Mouse (Mus musculus) CH12F3 (cell line): ENCODE results near the gene Pparg.

Source experiments
- in situ Hi-C: fragments of 300-500 bp; cut with MboI; formaldehyde crosslinking; loops from 2 replicates; pipeline ENCODE4 v1.14.3; 2020; ENCODE audit warnings: low sequenced_read_pairs

Gene Pparg

DNA sequence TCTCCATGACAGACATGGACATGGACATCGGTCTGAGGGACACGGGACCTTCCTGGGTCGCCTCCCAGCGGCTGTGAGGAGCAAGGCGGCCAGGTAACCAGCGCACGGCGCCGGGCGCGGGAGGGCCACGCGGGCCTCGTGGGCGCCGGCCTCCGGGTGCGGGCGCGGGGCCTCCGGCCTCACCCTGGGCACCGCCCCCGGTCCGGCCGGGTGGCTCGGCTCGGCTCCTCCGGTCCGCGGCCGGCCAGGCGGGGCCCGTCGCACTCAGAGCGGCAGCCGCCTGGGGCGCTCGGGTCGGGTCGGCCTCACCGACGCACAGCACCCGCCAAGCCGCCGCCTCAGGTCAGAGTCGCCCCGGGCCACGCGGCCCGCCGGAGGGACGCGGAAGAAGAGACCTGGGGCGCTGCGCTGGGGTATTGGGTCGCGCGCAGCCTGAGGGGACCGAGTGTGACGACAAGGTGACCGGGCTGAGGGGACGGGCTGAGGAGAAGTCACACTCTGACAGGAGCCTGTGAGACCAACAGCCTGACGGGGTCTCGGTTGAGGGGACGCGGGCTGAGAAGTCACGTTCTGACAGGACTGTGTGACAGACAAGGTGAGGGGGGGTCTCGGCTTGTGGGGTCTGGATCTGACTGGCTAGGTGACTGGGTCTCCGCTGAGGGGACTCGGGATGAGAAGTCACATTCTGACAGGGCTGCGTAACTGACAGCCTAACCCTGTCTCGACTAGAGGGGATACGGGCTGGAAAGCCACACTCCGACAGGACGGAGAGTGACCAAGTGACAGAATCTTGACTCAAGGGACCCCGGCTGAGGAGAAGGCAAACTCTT lies at the start of gene Pparg:
Gene Pparg (plus strand): TSS at position 176 of the 830 bp plus-strand sequence.
- in situ Hi-C loops = no loop called here

DNA sequence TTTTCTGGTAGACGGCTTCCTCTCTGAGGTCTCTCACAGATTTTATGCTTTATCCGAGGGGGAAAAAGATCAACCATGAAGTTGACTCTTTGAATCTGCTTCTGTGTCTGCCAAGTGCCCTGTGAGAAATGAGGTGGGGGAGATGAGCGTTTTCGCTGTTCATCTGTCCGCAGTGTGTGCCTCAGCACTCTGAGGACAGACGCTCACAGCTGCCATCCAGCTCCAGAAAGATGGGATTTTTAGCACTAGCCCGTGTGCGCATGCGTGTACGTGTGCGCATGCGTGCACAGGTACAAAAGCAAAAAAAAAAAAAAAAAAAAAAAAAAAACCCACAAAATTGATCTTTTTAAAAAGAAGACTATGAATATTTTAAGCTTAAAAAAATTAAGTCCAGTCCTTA lies 48.0 kb upstream of the Pparg start:
- in situ Hi-C loops = no loop called here

DNA sequence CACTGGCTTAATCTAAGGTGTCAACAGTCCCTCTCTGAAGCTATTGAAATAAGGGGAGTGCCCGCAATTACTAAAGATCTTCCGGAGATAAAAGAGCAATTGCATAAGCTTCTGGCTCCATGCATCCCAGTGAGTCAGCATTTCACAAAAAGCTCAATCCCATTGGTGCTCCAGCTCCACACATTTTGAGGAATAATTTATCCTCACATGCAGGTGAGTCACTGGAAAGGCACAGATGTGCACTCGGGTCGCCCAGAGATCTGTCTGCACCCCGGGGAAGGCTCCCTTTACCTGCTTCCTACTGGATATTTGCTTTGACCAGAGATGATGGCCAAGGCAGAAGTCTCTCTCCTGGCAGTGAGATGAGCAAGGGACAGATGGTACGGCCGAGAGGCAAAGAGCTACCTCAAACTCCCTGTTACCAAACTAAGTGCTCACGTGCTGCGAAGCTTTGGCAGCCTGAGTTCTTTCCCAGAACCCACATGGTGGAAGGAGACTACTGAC lies 47.5 kb upstream of the Pparg start:
- in situ Hi-C loops = no loop called here

DNA sequence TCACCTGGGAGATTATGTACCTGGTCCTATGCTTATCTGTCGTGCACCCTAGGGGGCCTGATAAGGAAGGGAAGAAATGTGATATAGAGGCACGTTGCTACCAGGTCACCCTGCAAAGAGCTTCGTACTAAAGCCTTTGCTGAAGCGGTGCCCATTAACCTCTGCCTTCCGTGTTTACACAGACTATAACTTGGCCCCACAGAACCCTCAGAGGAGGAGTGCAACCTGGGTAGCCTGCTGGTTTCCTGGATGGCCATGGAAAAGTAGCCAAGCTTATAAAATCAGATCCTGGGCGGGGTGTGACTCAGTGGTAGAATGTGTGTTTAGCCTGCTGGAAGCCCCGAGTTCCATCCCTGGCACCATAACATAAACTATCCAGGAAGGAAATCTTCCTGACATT lies 46.8 kb upstream of the Pparg start:
- in situ Hi-C loops = no loop called here

DNA sequence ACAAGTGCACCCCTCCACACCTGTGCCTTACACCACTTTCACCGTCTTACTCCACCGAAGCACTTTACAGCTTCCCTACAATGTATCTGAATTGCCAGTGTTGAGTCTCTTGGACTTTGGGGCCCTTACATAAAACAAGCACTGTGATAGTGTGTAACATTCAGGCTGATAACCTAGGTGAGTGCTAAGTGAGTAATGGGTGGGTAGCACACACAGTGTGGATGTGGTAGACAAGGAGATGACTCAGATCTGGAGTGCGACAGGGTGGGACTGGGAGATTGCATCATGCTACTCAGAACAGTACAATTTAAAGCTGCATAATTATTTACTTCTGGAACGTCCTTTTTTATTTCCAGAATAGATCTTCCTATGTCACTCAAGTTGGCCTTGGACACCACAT lies 45.0 kb upstream of the Pparg start:
- in situ Hi-C loops = no loop called here

DNA sequence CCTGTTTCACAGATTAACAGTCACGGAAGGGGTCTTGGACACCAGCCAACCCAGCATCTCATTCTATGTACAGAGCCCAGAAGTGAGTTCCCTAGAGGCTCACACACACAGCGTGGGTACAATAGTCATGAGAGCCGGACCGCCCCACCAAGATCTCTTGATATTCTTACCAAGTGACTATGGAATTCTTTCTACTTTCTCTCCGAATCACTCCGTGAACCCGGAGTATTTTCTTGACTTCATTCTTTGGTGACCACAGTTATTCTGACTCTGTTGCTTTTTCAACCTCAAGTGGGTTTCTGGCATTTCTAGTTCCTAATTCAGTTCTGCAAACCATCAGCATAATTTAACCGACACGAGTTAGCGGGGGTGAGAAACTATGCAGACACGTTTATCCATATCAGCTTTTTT lies 43.9 kb upstream of the Pparg start:
- in situ Hi-C loops = no loop called here

DNA sequence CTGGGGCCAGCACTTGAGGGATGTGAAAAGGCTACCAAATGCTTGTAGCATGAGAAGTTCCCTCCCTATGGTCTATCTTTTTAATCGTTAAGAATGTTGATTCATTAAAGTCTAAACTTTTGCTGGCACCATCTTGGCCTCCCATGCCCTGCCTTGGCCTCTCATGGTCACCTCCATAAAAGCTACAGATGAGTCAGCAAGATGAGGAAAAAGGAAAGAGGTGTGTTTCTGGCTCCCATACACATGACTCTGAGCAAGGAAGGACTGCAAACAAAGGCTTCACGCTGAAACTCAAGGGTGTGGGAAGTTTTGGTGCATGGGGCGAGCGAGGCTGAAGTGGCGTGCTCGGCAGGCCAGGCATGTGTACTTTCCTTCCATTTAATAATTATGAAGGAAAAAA lies 41.9 kb upstream of the Pparg start:
- in situ Hi-C loops = no loop called here

DNA sequence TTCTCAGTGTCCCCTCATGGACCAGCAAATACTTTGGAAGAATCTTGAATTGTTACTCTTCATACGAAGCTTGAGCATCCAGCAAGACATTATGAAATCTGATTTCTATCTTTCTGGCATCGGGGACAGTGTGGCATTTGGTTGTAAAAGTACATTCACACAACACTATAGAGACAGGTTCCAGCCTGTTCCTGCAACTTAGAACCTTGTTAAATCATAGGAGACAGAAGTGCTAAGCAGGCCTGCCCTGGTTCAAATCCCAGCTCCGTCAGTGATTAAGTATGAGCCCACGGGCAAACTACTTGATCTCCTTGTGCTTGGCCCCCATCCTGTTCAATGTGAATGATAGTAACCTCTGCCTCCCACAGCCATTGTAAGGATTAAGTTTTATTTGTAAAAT lies 41.1 kb upstream of the Pparg start:
- in situ Hi-C loops = no loop called here

DNA sequence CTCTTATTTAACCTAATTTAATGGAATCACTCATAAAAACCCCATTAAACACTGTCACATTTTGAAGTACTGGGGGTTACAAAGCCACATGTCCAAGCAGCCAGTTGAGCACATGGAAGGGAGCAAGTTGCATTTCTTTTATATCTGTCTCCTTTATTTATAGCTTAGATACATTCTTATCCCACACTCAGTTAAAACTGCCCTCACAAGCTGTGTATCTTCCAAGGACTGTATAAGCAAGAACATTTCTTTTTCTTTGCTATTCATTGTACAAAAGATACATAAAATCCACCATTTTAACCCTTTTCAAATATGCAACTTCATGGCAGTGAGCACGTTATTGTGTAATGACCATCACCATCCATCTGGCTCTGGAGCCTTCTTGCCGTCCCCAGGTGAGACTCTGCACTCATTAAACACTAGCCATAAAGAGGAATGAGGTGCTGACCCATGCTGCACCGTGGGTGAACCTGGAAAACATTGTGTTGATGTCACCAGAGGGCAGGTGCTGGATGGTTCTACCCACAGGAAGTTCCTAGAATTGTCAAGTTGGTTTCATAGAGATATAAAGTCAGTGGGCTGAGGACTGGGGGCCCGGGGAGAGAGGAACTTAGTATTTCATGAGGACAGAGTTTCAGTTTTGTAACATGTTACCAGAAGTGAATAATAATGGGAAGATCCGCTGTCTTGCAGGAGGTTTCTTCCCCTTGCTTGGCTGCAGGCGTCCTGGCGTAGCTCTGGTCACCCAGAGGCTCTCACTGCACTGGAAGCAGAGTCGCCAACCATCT lies 39.6 kb upstream of the Pparg start:
- in situ Hi-C loops = no loop called here

DNA sequence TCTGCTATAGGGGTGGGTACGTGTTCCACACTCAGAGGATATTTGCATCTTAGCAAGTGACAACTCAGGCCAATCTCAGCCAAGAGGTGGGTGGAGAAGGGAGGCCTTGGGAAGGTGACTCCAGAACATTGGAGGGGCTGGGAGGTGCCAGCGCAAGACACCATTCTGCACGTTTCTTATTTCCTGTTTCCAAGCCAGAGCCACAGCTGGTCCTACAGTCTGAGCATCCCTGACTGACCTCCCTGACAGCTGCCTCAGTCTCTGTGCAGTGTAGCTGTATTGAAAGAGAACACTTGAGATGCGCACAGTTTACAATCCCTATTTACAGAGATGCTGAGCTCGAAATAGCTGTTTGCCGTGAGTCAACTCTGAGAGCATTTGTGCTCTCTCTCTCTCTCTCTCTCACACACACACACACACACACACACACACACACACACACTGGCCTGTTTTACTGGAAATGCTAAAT lies 38.8 kb upstream of the Pparg start:
- in situ Hi-C loops = no loop called here

DNA sequence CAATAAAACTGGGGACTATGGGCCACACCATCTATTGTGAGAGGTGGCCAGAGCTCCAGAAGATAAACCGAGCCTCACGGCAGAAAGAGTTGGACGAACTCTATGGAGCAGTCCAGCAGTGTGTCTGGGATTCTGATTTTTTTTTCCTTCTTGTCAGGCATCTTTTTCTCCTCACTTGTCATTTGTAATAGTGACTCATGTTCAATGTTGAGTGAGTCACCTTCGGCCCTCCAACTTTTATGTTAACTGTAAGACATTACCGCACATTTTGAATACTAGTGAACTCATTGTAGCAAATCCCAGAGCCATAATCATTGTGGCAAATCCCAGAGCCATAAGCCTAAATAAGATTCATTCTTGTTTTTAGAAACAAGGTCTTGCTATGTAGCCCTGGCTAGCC lies 37.8 kb upstream of the Pparg start:
- in situ Hi-C loops = no loop called here

DNA sequence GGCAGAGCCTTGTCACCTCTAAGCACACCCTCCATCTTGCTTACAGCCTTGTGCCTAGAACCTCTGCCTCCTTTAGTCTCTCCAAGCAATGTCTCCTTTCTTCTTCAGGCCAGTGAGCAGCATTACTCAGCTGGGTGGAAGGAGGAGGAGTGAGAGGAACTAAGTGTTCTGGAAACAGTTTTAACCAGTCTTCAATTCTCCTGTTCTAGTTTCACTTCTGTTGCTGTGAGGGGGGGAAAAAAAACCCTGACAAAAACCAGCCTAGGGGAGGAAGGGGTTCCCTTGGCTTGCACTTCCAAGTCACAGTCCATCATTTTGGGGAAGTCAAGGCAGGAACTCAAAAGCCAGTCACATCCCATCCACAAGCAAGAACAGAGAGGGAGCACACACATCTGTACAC lies 29.8 kb upstream of the Pparg start:
- in situ Hi-C loops = no loop called here

DNA sequence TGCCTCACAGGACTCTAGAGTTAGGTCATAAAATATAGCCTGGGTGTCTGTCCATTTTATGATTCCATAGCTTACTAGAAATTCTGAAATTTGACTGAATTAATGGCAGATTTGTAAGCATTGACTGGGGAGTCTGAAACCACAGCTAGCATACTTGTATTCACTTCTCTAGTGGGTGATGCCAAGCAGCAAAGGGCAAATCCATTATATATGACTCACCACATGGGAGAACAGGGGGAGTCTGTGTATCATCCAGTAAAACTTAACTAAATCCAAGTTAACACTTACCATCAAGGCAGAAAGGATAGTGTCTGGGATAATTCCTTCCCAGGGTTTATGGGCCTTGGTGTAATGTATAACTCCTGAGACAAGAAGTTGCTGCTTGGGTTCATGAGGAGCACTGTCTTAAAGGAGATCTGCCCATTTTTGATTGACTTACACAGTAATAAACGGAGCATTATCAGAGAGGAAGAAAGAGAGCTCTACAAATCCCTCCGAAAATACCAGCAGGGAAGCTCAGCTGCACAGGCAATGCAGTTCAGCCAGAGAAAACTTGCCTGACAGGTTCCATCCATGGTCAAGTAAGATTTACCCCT lies 27.6 kb upstream of the Pparg start:
- in situ Hi-C loops = no loop called here

DNA sequence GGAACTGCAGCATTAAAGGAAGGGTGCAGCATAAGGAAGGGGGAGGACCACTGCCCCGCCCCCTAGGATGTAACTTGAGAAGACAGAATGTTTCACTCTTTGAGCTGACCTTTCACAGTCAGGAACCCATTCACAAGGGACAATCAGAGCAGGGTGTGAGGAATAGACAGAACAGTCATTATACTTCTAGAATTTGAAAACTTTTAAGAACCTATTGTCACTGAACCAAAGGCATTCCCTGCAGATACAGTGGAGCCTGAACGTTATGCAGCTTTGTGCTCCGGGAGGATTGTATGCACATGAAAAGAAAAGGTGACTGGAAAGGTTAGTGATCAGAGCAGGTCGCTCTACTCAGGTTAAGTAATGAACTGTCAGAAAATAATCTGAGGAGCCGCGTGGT lies 25.2 kb upstream of the Pparg start:
- in situ Hi-C loops = no loop called here

DNA sequence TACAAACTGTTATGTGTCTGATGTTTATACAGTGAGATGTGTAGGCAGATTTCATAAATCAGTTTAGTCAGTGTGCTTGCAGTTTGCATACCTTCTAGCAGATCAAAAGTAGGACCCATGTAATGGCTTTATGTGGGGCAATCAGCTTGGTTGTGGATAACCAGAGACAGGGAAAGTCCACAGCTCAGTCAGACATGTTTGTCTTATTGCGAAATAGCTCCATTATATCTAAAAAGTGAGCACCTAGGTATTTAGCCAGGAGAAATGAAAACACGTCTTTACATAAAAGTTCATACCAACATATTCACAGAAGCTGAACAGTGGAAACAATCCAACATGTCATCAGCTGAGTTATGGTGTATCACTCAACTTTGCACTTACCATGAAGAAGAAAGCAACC lies 20.7 kb upstream of the Pparg start:
- in situ Hi-C loops = no loop called here

DNA sequence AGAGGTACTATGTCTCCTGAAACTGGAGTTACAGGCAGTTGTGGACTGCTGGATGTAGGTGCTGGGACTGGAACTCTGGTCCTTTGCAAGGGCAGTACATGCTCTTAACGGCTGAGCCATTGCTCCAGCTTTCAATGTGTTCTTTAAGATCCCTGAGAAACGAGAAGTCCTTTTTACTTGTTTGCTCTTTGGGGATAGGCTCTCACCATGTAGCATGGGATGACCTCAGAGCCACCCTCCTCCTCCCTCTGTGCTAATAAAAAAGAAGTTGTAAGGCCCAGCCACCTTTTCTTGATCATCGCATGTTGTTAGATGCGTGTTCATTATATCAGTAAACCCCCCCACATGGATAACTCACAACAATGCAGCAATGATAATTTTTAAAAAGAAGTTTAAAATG lies 17.7 kb upstream of the Pparg start:
- in situ Hi-C loops = no loop called here

DNA sequence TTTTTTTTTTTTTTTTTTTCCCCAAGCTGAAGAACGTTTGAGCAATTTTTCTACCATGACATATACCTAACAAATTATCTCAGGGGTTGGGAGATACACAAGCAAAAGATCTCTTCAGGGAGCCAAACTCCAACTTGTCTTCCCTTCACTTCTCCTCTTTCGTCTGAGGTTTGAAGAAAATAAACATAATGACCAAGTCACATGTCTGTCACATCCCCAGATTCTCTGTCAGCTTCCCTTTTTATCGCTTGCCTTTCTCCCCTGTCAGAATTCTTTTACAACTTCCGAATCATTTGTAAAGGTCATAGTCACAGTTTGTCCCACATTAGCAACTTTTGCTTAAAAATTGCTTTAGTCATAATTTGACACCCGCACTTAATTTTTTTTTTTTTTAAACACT lies 17.2 kb upstream of the Pparg start:
- in situ Hi-C loops = no loop called here

DNA sequence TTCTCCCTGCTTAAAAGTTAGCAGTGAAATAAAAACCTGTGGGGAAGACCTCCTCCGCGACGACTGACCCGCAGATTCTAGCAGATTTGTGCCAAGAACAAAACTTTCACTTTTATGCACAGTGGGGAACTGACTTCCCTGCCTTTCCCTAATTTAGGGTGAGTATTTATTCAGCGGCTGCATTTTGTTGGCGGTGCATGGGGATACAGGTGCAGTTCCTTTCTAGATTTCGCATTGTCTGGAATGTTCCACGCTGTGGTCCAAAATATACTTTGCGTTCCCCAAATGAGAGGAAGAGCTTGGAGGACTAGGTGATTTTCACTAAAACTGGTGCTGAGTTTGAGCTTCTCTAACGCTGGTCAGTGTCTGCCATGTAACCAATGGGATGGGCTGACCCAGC lies 16.6 kb upstream of the Pparg start:
- in situ Hi-C loops = no loop called here

DNA sequence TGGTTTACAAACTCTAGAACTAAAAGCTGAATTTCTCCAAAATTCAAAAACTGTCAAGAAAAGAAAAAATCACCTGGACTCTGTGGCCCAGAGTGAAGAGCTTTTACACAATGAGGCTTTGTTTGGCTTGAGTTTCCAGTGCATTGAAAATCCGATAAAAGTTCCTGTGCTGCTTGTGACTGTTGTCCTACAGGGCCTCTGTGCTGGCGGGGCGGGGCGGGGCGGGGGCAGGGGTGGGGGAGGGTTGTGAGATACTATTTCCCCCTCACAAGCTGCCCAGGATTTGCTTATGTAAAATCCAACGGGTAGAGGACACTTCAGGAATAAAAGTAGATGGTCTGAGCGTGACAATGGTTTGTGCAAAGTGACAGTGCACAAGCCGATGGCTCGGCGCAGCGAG lies 16.2 kb upstream of the Pparg start:
- in situ Hi-C loops = no loop called here

DNA sequence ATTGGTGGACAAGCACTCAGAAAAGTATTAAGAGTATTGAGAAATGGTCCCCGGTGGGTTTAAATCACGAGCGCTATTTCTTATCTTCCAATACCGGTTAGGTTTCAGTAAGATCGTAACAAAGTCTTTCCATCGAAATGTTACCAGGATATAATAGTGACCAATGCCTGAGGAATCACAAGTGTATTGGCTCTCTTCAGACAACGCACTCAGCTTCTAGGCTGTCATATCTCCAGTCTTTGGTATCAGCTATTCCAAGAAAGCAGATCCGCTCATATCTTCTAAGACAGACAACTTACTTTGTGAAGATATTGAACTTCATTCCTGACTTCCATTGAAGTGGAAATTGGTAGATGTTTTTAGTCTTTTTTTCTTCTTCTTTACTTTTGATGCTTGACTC lies 15.7 kb upstream of the Pparg start:
- in situ Hi-C loops = no loop called here

DNA sequence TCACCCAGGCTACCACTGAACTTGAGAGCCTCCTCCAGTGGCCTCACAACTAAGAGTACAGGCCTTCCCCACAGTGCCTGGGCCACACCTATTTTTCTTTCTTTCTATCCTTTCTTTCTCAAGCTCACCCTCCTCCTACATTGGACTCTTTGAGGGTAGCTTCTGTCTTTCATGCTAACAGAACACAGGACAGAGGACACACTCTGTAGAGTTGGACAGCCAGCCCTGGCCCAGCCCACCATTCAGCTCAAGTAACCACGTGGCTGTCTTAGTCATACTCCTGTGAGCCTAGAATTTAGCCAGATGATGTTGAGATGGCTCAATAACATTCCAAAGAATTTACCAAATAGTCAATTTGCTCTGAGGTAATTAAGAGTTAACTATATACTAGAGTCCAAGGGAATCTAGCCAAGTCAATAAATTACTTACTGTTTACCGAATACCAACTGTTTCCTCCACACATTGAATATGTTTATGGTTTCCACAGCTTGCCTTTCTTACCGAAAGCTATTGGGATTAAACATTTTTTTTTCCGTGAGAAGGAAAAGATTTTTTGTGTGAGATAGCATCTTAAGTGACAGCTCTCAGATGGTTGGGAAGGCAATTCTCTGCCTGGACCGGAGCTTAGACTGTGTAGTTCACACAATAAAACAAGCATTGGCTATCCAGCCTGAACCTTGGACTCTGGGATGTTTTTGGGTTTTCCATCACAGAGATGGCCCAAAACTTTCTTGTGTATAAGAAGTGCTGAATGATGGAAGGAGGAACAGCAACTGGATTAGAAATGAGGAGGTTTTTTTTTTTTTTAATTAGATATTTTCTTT lies 10.9 kb upstream of the Pparg start:
- in situ Hi-C loops = no loop called here
